Mouse (Mus musculus): Measurements from ENCODE around the gene Fam78a. TPM values are rescaled to one million over a fixed set of nuclear protein-coding genes. Genes with fewer than 3 reads are reported as not detected.

Fam78a gene
- polyA plus RNA-seq, 1 experiment: 33.1 TPM

DNA sequence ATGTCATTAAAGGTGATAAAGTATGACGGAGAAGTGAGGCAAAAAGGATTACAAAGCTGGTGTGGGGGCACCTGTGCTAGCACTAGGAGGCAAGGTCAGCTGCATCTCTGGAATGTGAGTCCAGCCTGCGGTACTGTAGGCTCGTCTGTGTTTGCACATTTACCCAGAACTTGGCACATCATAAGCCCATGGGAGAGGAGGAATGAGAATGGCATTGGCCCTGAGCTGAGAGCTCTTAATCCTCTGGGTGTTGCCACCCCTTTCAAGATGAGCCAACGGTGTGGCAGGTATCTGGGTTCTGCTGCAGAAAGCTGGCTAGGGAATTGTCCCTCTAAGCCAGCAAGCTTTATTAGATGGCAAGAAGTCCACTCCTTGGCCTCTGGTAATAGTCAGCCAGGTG, 65.0 kb downstream of the Fam78a start:
- no peak for DNase-seq (ENCODE audit: low read depth in 1 of 2, low spot score in 2 of 2)
- Histone ChIP-seq H3K36me3 (ENCODE audit: control insufficient read depth, insufficient read depth, low read length) (peaks cover 40% of the 10 kb centered on the region), H3K4me3 (ENCODE audit: extremely low read depth, insufficient read depth, insufficient read length) (no peak overlapping the region), H3K27me3 (ENCODE audit: control insufficient read depth, insufficient read depth, low read length) (no peaks in the 10 kb centered on the region), H3K27ac (ENCODE audit: insufficient read depth, low read length) (no peak overlapping the region), H3K4me1 (ENCODE audit: control insufficient read depth, insufficient read depth, insufficient read length) (no peaks in the 10 kb centered on the region)
- WGBS: 96% methylated on average over 4 of the region's 4 CpGs
- TF ChIP-seq CTCF (IDR thresholded peaks at IDR 0.05; ENCODE audit: extremely low read depth, insufficient read depth, insufficient read length, insufficient replicate concordance) (no peak), POLR2A (IDR thresholded peaks at IDR 0.05; ENCODE audit: low read depth, low read length) (no peak)

DNA sequence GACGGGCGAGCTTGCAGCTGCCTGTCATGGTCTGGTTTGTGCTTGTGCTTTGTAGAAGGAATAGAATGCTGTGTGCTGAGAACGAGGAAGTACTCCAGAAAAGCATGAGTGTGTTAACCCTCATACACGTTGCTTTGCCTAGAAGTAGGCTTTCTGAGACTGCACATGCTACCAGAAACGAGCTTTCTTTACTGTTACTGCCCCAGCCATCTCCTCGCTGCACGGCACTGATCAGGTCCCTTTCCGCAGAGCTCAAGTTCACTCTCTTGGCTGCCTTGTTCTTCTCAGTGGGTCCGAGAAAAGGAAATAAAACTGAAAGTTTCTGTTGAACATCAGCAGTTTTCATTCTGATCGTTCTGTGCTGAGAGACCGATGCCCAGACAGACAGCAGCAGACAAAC, 75.9 kb downstream of the Fam78a start:
- Histone ChIP-seq H3K36me3 (ENCODE audit: control insufficient read depth, insufficient read depth, low read length) (peaks cover 53% of the 10 kb centered on the region), H3K4me1 (ENCODE audit: control insufficient read depth, insufficient read depth, insufficient read length) (no peaks in the 10 kb centered on the region), H3K27ac (ENCODE audit: insufficient read depth, low read length) (no peak overlapping the region), H3K4me3 (ENCODE audit: extremely low read depth, insufficient read depth, insufficient read length) (no peak overlapping the region), H3K27me3 (ENCODE audit: control insufficient read depth, insufficient read depth, low read length) (no peaks in the 10 kb centered on the region)
- DNase-seq (ENCODE audit: low read depth in 1 of 2, low spot score in 2 of 2): no peak
- 74% methylated on average over 11 of the region's 11 CpGs for WGBS
- TF ChIP-seq POLR2A (IDR thresholded peaks at IDR 0.05; ENCODE audit: low read depth, low read length): no peak
- TF ChIP-seq CTCF (IDR thresholded peaks at IDR 0.05; ENCODE audit: extremely low read depth, insufficient read depth, insufficient read length, insufficient replicate concordance): no peak

DNA sequence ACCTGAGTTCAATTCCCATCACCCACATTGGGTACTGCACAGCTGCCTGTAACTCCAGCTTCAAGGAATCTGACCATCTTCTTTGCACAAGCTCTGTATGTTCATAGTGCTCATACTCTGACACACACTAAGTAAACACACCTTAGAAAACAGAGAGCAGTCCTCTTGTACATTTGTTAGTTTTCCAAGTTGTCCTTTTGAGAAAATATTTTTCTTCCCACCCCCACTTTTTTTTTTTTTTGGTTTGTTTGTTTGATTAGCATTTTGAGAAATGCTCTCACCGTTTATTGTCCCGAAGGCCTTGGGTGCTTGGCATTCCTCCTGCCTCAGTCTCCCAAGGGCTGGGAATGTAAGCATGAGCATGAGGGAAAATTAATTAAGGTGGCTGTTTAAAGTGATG, 76.3 kb downstream of the Fam78a start:
- 94% methylated on average over 2 of the region's 2 CpGs for WGBS
- Histone ChIP-seq H3K4me3 (ENCODE audit: extremely low read depth, insufficient read depth, insufficient read length) (no peak overlapping the region), H3K36me3 (ENCODE audit: control insufficient read depth, insufficient read depth, low read length) (peaks cover 55% of the 10 kb centered on the region), H3K27me3 (ENCODE audit: control insufficient read depth, insufficient read depth, low read length) (no peaks in the 10 kb centered on the region), H3K27ac (ENCODE audit: insufficient read depth, low read length) (no peak overlapping the region), H3K4me1 (ENCODE audit: control insufficient read depth, insufficient read depth, insufficient read length) (no peaks in the 10 kb centered on the region)
- TF ChIP-seq POLR2A (IDR thresholded peaks at IDR 0.05; ENCODE audit: low read depth, low read length) (no peak), CTCF (IDR thresholded peaks at IDR 0.05; ENCODE audit: extremely low read depth, insufficient read depth, insufficient read length, insufficient replicate concordance) (no peak)
- no peak for DNase-seq (ENCODE audit: low read depth in 1 of 2, low spot score in 2 of 2)

Other genes with a start within 250 kb of the Fam78a start
- 0.16 and 0.20 TPM in 2 replicates for gene Fibcd1, start 238.9 kb downstream of the Fam78a start, polyA plus RNA-seq (2012; rRNA removed)
- gene Lamc3, start 197.6 kb downstream of the Fam78a start, polyA plus RNA-seq (2012; rRNA removed): 2.1 and 2.7 TPM in 2 replicates
- gene Aif1l, start 134.7 kb downstream of the Fam78a start, polyA plus RNA-seq (2012; rRNA removed): 0.75 and 0.77 TPM in 2 replicates
- gene Nup214, start 110.4 kb downstream of the Fam78a start, polyA plus RNA-seq (2012; rRNA removed): 29.5 and 30.1 TPM in 2 replicates
- gene Plpp7, start 10.7 kb upstream of the Fam78a start, polyA plus RNA-seq (2012; rRNA removed): 2.6 and 4.6 TPM in 2 replicates
- 35.1 and 46.5 TPM in 2 replicates for gene Prrc2b, start 66.2 kb upstream of the Fam78a start, polyA plus RNA-seq (2012; rRNA removed)
- 13.7 and 15.7 TPM in 2 replicates for gene Pomt1, start 151.7 kb upstream of the Fam78a start, polyA plus RNA-seq (2012; rRNA removed)
- gene Uck1, start 175.3 kb upstream of the Fam78a start, polyA plus RNA-seq (2012; rRNA removed): 58.4 and 72.9 TPM in 2 replicates
- 21.4 and 24.0 TPM in 2 replicates for gene Golga2, start 202.5 kb upstream of the Fam78a start, polyA plus RNA-seq (2012; rRNA removed)
- gene Swi5, start 203.2 kb upstream of the Fam78a start, polyA plus RNA-seq (2012; rRNA removed): 60.5 and 63.4 TPM in 2 replicates

Data from spleen, adult 2 months (tissue).